Mouse (Mus musculus) kidney, adult 2 months (tissue): Measurements from ENCODE around the gene Eepd1.

Experiments used
- CTCF ChIP-seq: fragments of 200-500 bp; conservative IDR thresholded peaks from 2 replicates; pipeline ENCODE4 v1.5.1; 2011; ENCODE audit warnings: low read depth, mild to moderate bottlenecking, control low read depth, low read length, moderate library complexity, mixed read lengths; ENCODE audit not compliant: insufficient read depth, insufficient read length
- POLR2A ChIP-seq: fragments of 200-500 bp; IDR thresholded peaks from one replicate; pipeline ENCODE4 v1.6.1; 2011; ENCODE audit warnings: low read depth, low read length, control low read depth

- TF ChIP-seq CTCF, result no peak
- no peak for TF ChIP-seq POLR2A
Observed at GRCm38 (mm10) chr9:25570011-25570410, 88.7 kb downstream of the Eepd1 start.
